Mouse (Mus musculus): ENCODE data around the gene Wnt10b.

DNA sequence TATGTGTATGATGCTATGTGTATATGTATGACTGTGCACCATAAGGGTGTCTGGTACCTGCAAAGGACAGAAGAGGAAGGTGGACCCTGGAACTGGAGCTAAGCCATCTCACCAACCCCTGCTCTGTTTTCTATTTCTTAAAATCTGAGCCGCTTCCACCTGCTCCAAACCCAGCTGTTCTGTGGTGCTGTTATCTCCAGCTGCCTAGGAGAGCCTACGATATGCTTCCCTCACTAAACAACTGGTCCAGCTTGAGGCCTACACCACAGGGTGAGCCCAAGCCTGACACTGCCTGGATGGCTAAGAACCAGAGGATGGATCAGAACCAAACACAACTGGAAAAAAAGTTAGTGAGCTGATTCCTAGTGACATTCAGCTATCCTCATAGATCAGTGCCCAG lies 23.8 kb downstream of the Wnt10b start:
- no peak for TF ChIP-seq CTCF (IDR thresholded peaks at IDR 0.05; ENCODE audit: borderline replicate concordance, insufficient read depth, low read depth, low read length)
- no peak for TF ChIP-seq POLR2A (IDR thresholded peaks at IDR 0.05; ENCODE audit: borderline replicate concordance, insufficient read depth, low read length)

Measured in cerebellum, adult 2 months (tissue).